ENCODE assay signal across 26 mouse cellular contexts in the genomic region with DNA sequence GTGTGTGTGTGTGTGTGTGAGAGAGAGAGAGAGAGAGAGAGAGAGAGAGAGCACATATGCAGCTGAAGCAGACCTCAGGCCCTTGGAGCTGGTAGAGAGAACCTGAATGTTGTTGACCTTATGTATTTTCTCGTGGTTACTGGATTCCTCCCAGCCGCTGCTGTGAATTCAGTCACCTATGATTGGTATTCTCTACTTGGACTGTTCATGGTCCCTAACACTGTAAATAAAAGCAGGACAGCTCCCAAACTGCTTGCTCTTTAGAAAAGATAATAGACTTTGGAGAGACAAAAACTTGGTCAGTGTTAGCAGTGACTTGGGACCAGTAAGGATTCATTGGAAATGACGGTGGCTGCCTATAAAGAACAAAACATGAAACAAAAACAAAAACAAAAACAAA.
DNase-seq lines count a peak whose midpoint lies in the region; ATAC-seq and TF ChIP-seq lines count a peak whose summit lies in the region.
"Had no signal": no experiment of that assay in that cellular context is flagged by ENCODE, and none has a peak within 500 bp of the region (broad histone marks: within the 10 kb centered on the region; RNA-seq: fewer than 3 reads in every experiment).

No protein-coding gene starts in this region.

- no peak for ATAC-seq in forebrain, embryonic 14.5 days
- no peak for ATAC-seq in forebrain, embryonic 11.5 days (replicated peaks; ENCODE audit: low FRiP score)
- no peak for ATAC-seq in hindbrain, embryonic 15.5 days (ENCODE audit: low FRiP score, low read depth)
- no peak for ATAC-seq in hindbrain, embryonic 16.5 days
- ATAC-seq in neural tube, embryonic 11.5 days (ENCODE audit: insufficient read depth, low FRiP score, low TSS enrichment), result no peak
- no peak for ATAC-seq in neural tube, embryonic 15.5 days (ENCODE audit: low FRiP score)
- ATAC-seq: intestine, postnatal 0 days; Patski had no signal

- H3K4me1 ChIP-seq in cerebellum, adult 2 months (ENCODE audit: control insufficient read depth, insufficient read depth, low read length), result peaks cover 33% of the 10 kb centered on the region
- H3K4me1 ChIP-seq in forebrain, embryonic 14.5 days (ENCODE audit: control insufficient read depth, insufficient read depth, low read length), result peaks cover 48% of the 10 kb centered on the region
- peaks cover 5% of the 10 kb centered on the region; the same call in 1 of the 2 replicates for H3K4me1 ChIP-seq in forebrain, embryonic 11.5 days (replicated peaks; ENCODE audit: control insufficient read depth, insufficient read depth, low read length)
- H3K4me1 ChIP-seq in hindbrain, embryonic 15.5 days (replicated peaks), result peaks cover 34% of the 10 kb centered on the region
- peaks cover 9% of the 10 kb centered on the region for H3K4me1 ChIP-seq in hindbrain, embryonic 16.5 days (ENCODE audit: control insufficient read depth, insufficient read depth, low read depth, low read length)
- peaks cover 3% of the 10 kb centered on the region; the same call in 1 of the 2 replicates for H3K4me1 ChIP-seq in neural tube, embryonic 11.5 days (ENCODE audit: control insufficient read depth, insufficient read depth, low read length)
- H3K4me1 ChIP-seq in neural tube, embryonic 15.5 days, result peaks cover 16% of the 10 kb centered on the region

- no peak overlapping the region for H3K4me2 ChIP-seq in forebrain, embryonic 14.5 days (ENCODE audit: low read length)
- no peak overlapping the region for H3K4me2 ChIP-seq in forebrain, embryonic 11.5 days (ENCODE audit: low read depth, low read length, severe bottlenecking)
- H3K4me2 ChIP-seq in hindbrain, embryonic 15.5 days, result no peak overlapping the region
- H3K4me2 ChIP-seq in hindbrain, embryonic 16.5 days (ENCODE audit: low read length), result no peak overlapping the region
- H3K4me2 ChIP-seq in neural tube, embryonic 11.5 days (ENCODE audit: low read depth), result no peak overlapping the region
- H3K4me2 ChIP-seq in neural tube, embryonic 15.5 days, result no peak overlapping the region
- H3K4me2 ChIP-seq: heart, embryonic 12.5 days; heart, embryonic 15.5 days; hindbrain, embryonic 13.5 days had no signal

- DNase-seq in cerebellum, postnatal 14 days, result peak; percentile 37 to 58
- no peak for DNase-seq in cerebellum, adult 2 months
- DNase-seq in forebrain, embryonic 14.5 days (ENCODE audit: low spot score), result no peak
- no peak for DNase-seq in forebrain, embryonic 11.5 days (ENCODE audit: low spot score)
- no peak for DNase-seq in neural tube, embryonic 11.5 days (ENCODE audit: low spot score)
- DNase-seq: adrenal gland, postnatal 10 days; adrenal gland, postnatal 36 days; B cell, adult 2 months; cerebellum, adult 11 months; cerebellum, adult 9-10 months; gastrocnemius, postnatal 25 days; heart, adult 18-20 months; heart, postnatal 10 days; heart, postnatal 36 days; kidney, adult 2 months had no signal

- no peak overlapping the region for H3K27ac ChIP-seq in cerebellum, adult 2 months (ENCODE audit: insufficient read depth, low read length)
- peak overlapping the region; percentile 55; the same call in 1 of the 2 replicates for H3K27ac ChIP-seq in forebrain, embryonic 14.5 days (ENCODE audit: low read depth, low read length)
- H3K27ac ChIP-seq in forebrain, embryonic 11.5 days (ENCODE audit: low read depth, low read length), result no peak overlapping the region
- peak overlapping the region; percentile 71; the same call in 1 of the 2 replicates for H3K27ac ChIP-seq in hindbrain, embryonic 15.5 days (replicated peaks)
- no peak overlapping the region for H3K27ac ChIP-seq in hindbrain, embryonic 16.5 days (ENCODE audit: low read depth, low read length)
- 0 out of 2 replicates have a peak overlapping the region, but pooled peaks have one; percentile 14 for H3K27ac ChIP-seq in neural tube, embryonic 11.5 days (ENCODE audit: low read depth, low read length)
- no peak overlapping the region for H3K27ac ChIP-seq in neural tube, embryonic 15.5 days (replicated peaks)
- H3K27ac ChIP-seq: heart, embryonic 15.5 days had no signal

- TF ChIP-seq POLR2A in cerebellum, adult 2 months (IDR thresholded peaks at IDR 0.05; ENCODE audit: borderline replicate concordance, insufficient read depth, low read length), result no peak

- no peaks in the 10 kb centered on the region for H3K27me3 ChIP-seq in cerebellum, adult 2 months (ENCODE audit: control insufficient read depth, insufficient read depth, low read length)
- no peaks in the 10 kb centered on the region for H3K27me3 ChIP-seq in forebrain, embryonic 14.5 days (replicated peaks; ENCODE audit: control insufficient read depth, insufficient read depth, low read length)
- H3K27me3 ChIP-seq in forebrain, embryonic 11.5 days (ENCODE audit: control insufficient read depth, insufficient read depth, low read length), result no peaks in the 10 kb centered on the region
- no peaks in the 10 kb centered on the region for H3K27me3 ChIP-seq in hindbrain, embryonic 15.5 days
- H3K27me3 ChIP-seq in hindbrain, embryonic 16.5 days (replicated peaks; ENCODE audit: control insufficient read depth, insufficient read depth, low read length), result no peaks in the 10 kb centered on the region
- no peaks in the 10 kb centered on the region for H3K27me3 ChIP-seq in neural tube, embryonic 11.5 days (ENCODE audit: control insufficient read depth, insufficient read depth, low read length)
- H3K27me3 ChIP-seq in neural tube, embryonic 15.5 days (replicated peaks), result no peaks in the 10 kb centered on the region
- H3K27me3 ChIP-seq: CH12.LX; heart, embryonic 12.5 days; heart, embryonic 15.5 days; hindbrain, embryonic 13.5 days; Patski had no signal

- H3K9me3 ChIP-seq in forebrain, embryonic 14.5 days (replicated peaks; ENCODE audit: control insufficient read depth, low read length), result no peaks in the 10 kb centered on the region
- no peaks in the 10 kb centered on the region for H3K9me3 ChIP-seq in forebrain, embryonic 11.5 days (ENCODE audit: control insufficient read depth, low read length)
- H3K9me3 ChIP-seq in hindbrain, embryonic 15.5 days, result no peaks in the 10 kb centered on the region
- H3K9me3 ChIP-seq in hindbrain, embryonic 16.5 days (ENCODE audit: control insufficient read depth, low read length), result no peaks in the 10 kb centered on the region
- H3K9me3 ChIP-seq in neural tube, embryonic 11.5 days (ENCODE audit: control insufficient read depth, low read length), result no peaks in the 10 kb centered on the region
- H3K9me3 ChIP-seq in neural tube, embryonic 15.5 days (replicated peaks), result no peaks in the 10 kb centered on the region
- H3K9me3 ChIP-seq: heart, embryonic 12.5 days; heart, embryonic 15.5 days; hindbrain, embryonic 10.5 days; hindbrain, embryonic 13.5 days had no signal

- no peak for TF ChIP-seq CTCF in cerebellum, adult 2 months (IDR thresholded peaks at IDR 0.05; ENCODE audit: borderline replicate concordance, insufficient read depth, low read depth, low read length)

- no peak overlapping the region for H3K9ac ChIP-seq in forebrain, embryonic 14.5 days (ENCODE audit: low read length)
- H3K9ac ChIP-seq in forebrain, embryonic 11.5 days (ENCODE audit: low read length), result no peak overlapping the region
- H3K9ac ChIP-seq in hindbrain, embryonic 15.5 days, result no peak overlapping the region
- no peak overlapping the region for H3K9ac ChIP-seq in hindbrain, embryonic 16.5 days (ENCODE audit: low read depth, low read length)
- no peak overlapping the region for H3K9ac ChIP-seq in neural tube, embryonic 11.5 days (ENCODE audit: low read length)
- no peak overlapping the region for H3K9ac ChIP-seq in neural tube, embryonic 15.5 days (replicated peaks)
- H3K9ac ChIP-seq: heart, embryonic 12.5 days; heart, embryonic 15.5 days; hindbrain, embryonic 13.5 days had no signal

- H3K4me3 ChIP-seq in cerebellum, adult 2 months (replicated peaks; ENCODE audit: insufficient read depth, low read depth, low read length), result no peak overlapping the region
- H3K4me3 ChIP-seq in forebrain, embryonic 14.5 days (ENCODE audit: low read depth, low read length), result no peak overlapping the region
- H3K4me3 ChIP-seq in forebrain, embryonic 11.5 days (ENCODE audit: low read depth, low read length), result no peak overlapping the region
- H3K4me3 ChIP-seq in hindbrain, embryonic 15.5 days, result no peak overlapping the region
- H3K4me3 ChIP-seq in hindbrain, embryonic 16.5 days (ENCODE audit: low read length), result no peak overlapping the region
- no peak overlapping the region for H3K4me3 ChIP-seq in neural tube, embryonic 11.5 days (ENCODE audit: low read depth, low read length)
- no peak overlapping the region for H3K4me3 ChIP-seq in neural tube, embryonic 15.5 days (replicated peaks)
- H3K4me3 ChIP-seq: heart, embryonic 12.5 days; heart, embryonic 15.5 days; hindbrain, embryonic 10.5 days; hindbrain, embryonic 13.5 days had no signal

- no peaks in the 10 kb centered on the region for H3K36me3 ChIP-seq in forebrain, embryonic 14.5 days (ENCODE audit: control insufficient read depth, insufficient read depth, low read length)
- no peaks in the 10 kb centered on the region for H3K36me3 ChIP-seq in forebrain, embryonic 11.5 days (ENCODE audit: control insufficient read depth, insufficient read depth, low read length)
- no peaks in the 10 kb centered on the region for H3K36me3 ChIP-seq in hindbrain, embryonic 15.5 days
- H3K36me3 ChIP-seq in hindbrain, embryonic 16.5 days (ENCODE audit: control insufficient read depth, insufficient read depth, low read length), result no peaks in the 10 kb centered on the region
- no peaks in the 10 kb centered on the region for H3K36me3 ChIP-seq in neural tube, embryonic 11.5 days (ENCODE audit: control insufficient read depth, insufficient read depth, low read length)
- H3K36me3 ChIP-seq in neural tube, embryonic 15.5 days, result no peaks in the 10 kb centered on the region
- H3K36me3 ChIP-seq: G1E; heart, embryonic 12.5 days; heart, embryonic 15.5 days; hindbrain, embryonic 10.5 days; hindbrain, embryonic 13.5 days had no signal

- WGBS in cerebellum, adult 2 months, result 49% methylated on average over 3 of the region's 3 CpGs
- WGBS in forebrain, embryonic 14.5 days, result 73% methylated on average over 3 of the region's 3 CpGs
- 82% methylated on average over 3 of the region's 3 CpGs for WGBS in forebrain, embryonic 11.5 days
- 70% methylated on average over 3 of the region's 3 CpGs for WGBS in hindbrain, embryonic 15.5 days
- 64% methylated on average over 3 of the region's 3 CpGs for WGBS in hindbrain, embryonic 16.5 days
- WGBS in neural tube, embryonic 11.5 days, result 72% methylated on average over 3 of the region's 3 CpGs
- WGBS in neural tube, embryonic 15.5 days, result 52% methylated on average over 3 of the region's 3 CpGs

Comparison
In these comparisons a context has a peak if more than half of its experiments do, and no peak if none do; other contexts are left out.
1. DNase-seq: peak in cerebellum, postnatal 14 days (2 of 2); none in cerebellum, adult 2 months (0 of 2), forebrain, embryonic 14.5 days (single experiment), forebrain, embryonic 11.5 days (single experiment) and neural tube, embryonic 11.5 days (single experiment).
2. H3K27ac ChIP-seq: peak in forebrain, embryonic 14.5 days (single experiment), hindbrain, embryonic 15.5 days (single experiment) and neural tube, embryonic 11.5 days (single experiment); none in cerebellum, adult 2 months (single experiment), forebrain, embryonic 11.5 days (single experiment), hindbrain, embryonic 16.5 days (single experiment) and neural tube, embryonic 15.5 days (single experiment).